Mouse (Mus musculus): Measurements from ENCODE around the gene S1pr2.
"Not testable (repeated sequence)": the region's sequence is repeated elsewhere in the genome, so short reads cannot be mapped to it uniquely, and the experiment has no call there.

DNA sequence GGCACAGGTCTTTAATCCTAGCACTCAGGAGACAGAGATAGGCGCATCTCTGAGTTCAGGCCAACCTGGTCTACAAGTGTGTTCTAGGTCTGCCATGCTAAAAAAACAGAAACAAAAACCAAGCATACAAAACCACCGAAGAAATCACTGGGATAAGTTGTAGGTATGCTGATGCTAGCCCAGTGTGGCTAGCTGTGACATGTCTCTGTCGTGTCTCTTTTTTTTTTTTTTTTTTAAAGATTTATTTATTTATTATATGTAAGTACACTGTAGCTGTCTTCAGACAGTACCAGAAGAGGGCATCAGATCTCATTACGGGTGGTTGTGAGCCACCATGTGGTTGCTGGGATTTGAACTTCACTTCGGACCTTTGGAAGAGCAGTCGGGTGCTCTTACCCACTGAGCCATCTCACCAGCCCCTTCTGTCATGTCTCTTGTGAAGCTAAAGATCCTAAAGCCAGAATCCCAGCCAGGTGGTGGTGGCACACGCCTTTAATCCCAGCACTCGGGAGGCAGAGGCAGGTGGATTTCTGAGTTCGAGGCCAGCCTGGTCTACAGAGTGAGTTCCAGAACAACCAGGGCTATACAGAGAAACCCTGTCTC is 34.5 kb upstream of the S1pr2 start:
- TF ChIP-seq CTCF (IDR thresholded peaks at IDR 0.05; ENCODE audit: borderline replicate concordance, extremely low read depth, insufficient read depth, insufficient read length); POLR2A (IDR thresholded peaks at IDR 0.05; ENCODE audit: borderline replicate concordance, extremely low read depth, insufficient read depth, insufficient read length, poor library complexity, severe bottlenecking): not testable (repeated sequence)
